Mouse (Mus musculus) limb, embryonic 11.5 days (tissue): Measurements from ENCODE around the gene Pgd. TPM values are rescaled to one million over a fixed set of nuclear protein-coding genes. Genes with fewer than 3 reads are reported as not detected.
"Not testable (repeated sequence)": the region's sequence is repeated elsewhere in the genome, so short reads cannot be mapped to it uniquely, and the experiment has no call there.

Experiments
- ATAC-seq: fragments of 200-750 bp; cut with Nextera tagmentation; 2 replicates; pipeline ENCODE4 v1.8.0; 2017; ENCODE audit warnings: low read depth; ENCODE audit not compliant: insufficient number of reproducible peaks, low FRiP score, low TSS enrichment
- DNase-seq: peaks from one replicate; pipeline ENCODE4 v3.0.0-alpha.2; 2015; ENCODE audit warnings: low spot score
- H3K27ac ChIP-seq: fragments of 300-500 bp; sonication (generic); replicated peaks from 2 replicates; pipeline ENCODE4 v1.5.1; 2014; ENCODE audit warnings: low read depth, mild to moderate bottlenecking, low read length
- H3K27me3 ChIP-seq: fragments of 300-500 bp; sonication (generic); 2 replicates; pipeline ENCODE4 v1.6.1; 2014; ENCODE audit warnings: mild to moderate bottlenecking, low read length, mixed read lengths; ENCODE audit not compliant: control insufficient read depth, insufficient read depth
- H3K36me3 ChIP-seq: fragments of 300-500 bp; sonication (generic); 2 replicates; pipeline ENCODE4 v1.6.1; 2014; ENCODE audit warnings: mild to moderate bottlenecking, low read length, moderate library complexity, mixed read lengths; ENCODE audit not compliant: control insufficient read depth, insufficient read depth
- H3K4me1 ChIP-seq: fragments of 300-500 bp; sonication (generic); 2 replicates; pipeline ENCODE4 v1.6.1; 2014; ENCODE audit warnings: low read length, mixed read lengths; ENCODE audit not compliant: control insufficient read depth, insufficient read depth
- H3K4me2 ChIP-seq: fragments of 300-500 bp; sonication (generic); 2 replicates; pipeline ENCODE4 v1.6.1; 2014; ENCODE audit warnings: low read depth, mild to moderate bottlenecking, moderate library complexity; ENCODE audit not compliant: severe bottlenecking
- H3K4me3 ChIP-seq: fragments of 300-500 bp; sonication (generic); 2 replicates; pipeline ENCODE4 v1.5.1; 2014; ENCODE audit warnings: low read depth, low read length
- H3K9ac ChIP-seq: fragments of 300-500 bp; sonication (generic); 2 replicates; pipeline ENCODE4 v1.6.1; 2014; ENCODE audit warnings: mild to moderate bottlenecking, low read length
- H3K9me3 ChIP-seq: fragments of 300-500 bp; sonication (generic); 2 replicates; pipeline ENCODE4 v1.6.1; 2016; ENCODE audit warnings: low read length; ENCODE audit not compliant: control insufficient read depth
- WGBS: fragments of 180-500 bp; shearing (Covaris S2); extraction: QIAGEN DNeasy Blood & Tissue Kit; methylation state at CpG from one replicate; pipeline ENCODE4 v1.1.7; 2014; 5-methylcytosine and 5-hydroxymethylcytosine counted together
- polyA plus RNA-seq: library from polyadenylated mRNA; unstranded; fragments of >200 nt; fragmentation: Nextera tagmentation; extraction: Ambion mirVana; gene quantifications from 2 replicates; pipeline ENCODE4 v1.2.1, GENCODE M21; 2014

The Pgd gene
- 48.3 and 57.2 TPM in 2 replicates for polyA plus RNA-seq

GRCm38 (mm10) chr4:149166215-149166946 lies at the start of gene Pgd:
Gene Pgd (minus strand): TSS chr4:149166771.
- under 1% methylated on average over 59 of the region's 59 CpGs for WGBS
- peak within 1 kb of the TSS; percentile 75; the same call in 1 of the 2 replicates for H3K27ac ChIP-seq

GRCm38 (mm10) chr4:149215982-149216381 lies 49.4 kb upstream of the Pgd start:
- Histone ChIP-seq H3K27ac (no peak overlapping the region), H3K9me3 (no peaks in the 10 kb centered on the region; the same call in 1 of the 2 replicates), H3K4me1 (no peaks in the 10 kb centered on the region), H3K9ac (no peak overlapping the region), H3K4me2 (no peak overlapping the region), H3K36me3 (peaks cover 16% of the 10 kb centered on the region; the same call in 1 of the 2 replicates), H3K4me3 (no peak overlapping the region), H3K27me3 (no peaks in the 10 kb centered on the region)
- 74% methylated on average over 9 of the region's 9 CpGs for WGBS
- no peak for ATAC-seq
- no peak for DNase-seq

More at GRCm38 (mm10) chr4:149166215-149166946, at the start of gene Pgd:
- H3K27me3 ChIP-seq: no peaks in the 10 kb centered on the region
- DNase-seq (peak; percentile 97), ATAC-seq (peak; percentile 99)
- peak within 1 kb of the TSS; percentile 79 for H3K4me2 ChIP-seq
- peak within 1 kb of the TSS; percentile 90 for H3K9ac ChIP-seq
- peaks cover 4% of the 10 kb centered on the region; the same call in 1 of the 2 replicates for H3K36me3 ChIP-seq
- peaks cover 5% of the 10 kb centered on the region; the same call in 1 of the 2 replicates for H3K4me1 ChIP-seq
- no peaks in the 10 kb centered on the region for H3K9me3 ChIP-seq
- H3K4me3 ChIP-seq: peak within 1 kb of the TSS; percentile 98

GRCm38 (mm10) chr4:149215397-149215796 lies 48.8 kb upstream of the Pgd start:
- DNase-seq: no peak
- H3K27ac ChIP-seq: no peak overlapping the region

GRCm38 (mm10) chr4:149214468-149214867 lies 47.9 kb upstream of the Pgd start:
- not testable (repeated sequence) for H3K27me3 ChIP-seq, H3K9ac ChIP-seq, H3K27ac ChIP-seq, ATAC-seq, H3K4me2 ChIP-seq, H3K4me3 ChIP-seq, H3K4me1 ChIP-seq, H3K9me3 ChIP-seq, DNase-seq
- peaks cover 16% of the 10 kb centered on the region; the same call in 1 of the 2 replicates for H3K36me3 ChIP-seq
- 86% methylated on average over 2 of the region's 2 CpGs for WGBS

More at GRCm38 (mm10) chr4:149215397-149215796, 48.8 kb upstream of the Pgd start:
- H3K27me3 ChIP-seq: no peaks in the 10 kb centered on the region
- no peak overlapping the region for H3K9ac ChIP-seq
- H3K4me3 ChIP-seq: no peak overlapping the region
- no peak for ATAC-seq
- H3K9me3 ChIP-seq: no peaks in the 10 kb centered on the region; the same call in 1 of the 2 replicates
- H3K4me2 ChIP-seq: no peak overlapping the region
- peaks cover 16% of the 10 kb centered on the region; the same call in 1 of the 2 replicates for H3K36me3 ChIP-seq
- 4% methylated on average over 2 of the region's 2 CpGs for WGBS
- H3K4me1 ChIP-seq: no peaks in the 10 kb centered on the region

- H3K9me3 ChIP-seq: no peaks in the 10 kb centered on the region; the same call in 1 of the 2 replicates
- H3K27me3 ChIP-seq: no peaks in the 10 kb centered on the region
- no peaks in the 10 kb centered on the region for H3K4me1 ChIP-seq
- DNase-seq (no peak), ATAC-seq (no peak)
- H3K9ac ChIP-seq: no peak overlapping the region
- H3K27ac ChIP-seq: no peak overlapping the region
- H3K36me3 ChIP-seq: peaks cover 16% of the 10 kb centered on the region; the same call in 1 of the 2 replicates
- no peak overlapping the region for H3K4me2 ChIP-seq
- 97% methylated on average over 9 of the region's 9 CpGs for WGBS
- no peak overlapping the region for H3K4me3 ChIP-seq
Measured at GRCm38 (mm10) chr4:149213466-149213865, 46.9 kb upstream of the Pgd start.

- not testable (repeated sequence) for ATAC-seq, H3K4me2 ChIP-seq, H3K4me1 ChIP-seq, DNase-seq, H3K9ac ChIP-seq, H3K4me3 ChIP-seq, H3K27ac ChIP-seq, H3K27me3 ChIP-seq, H3K9me3 ChIP-seq
- 93% methylated on average over 6 of the region's 6 CpGs for WGBS
- H3K36me3 ChIP-seq: peaks cover 20% of the 10 kb centered on the region; the same call in 1 of the 2 replicates
Measured at GRCm38 (mm10) chr4:149211441-149211840, 44.9 kb upstream of the Pgd start.

- DNase-seq: no peak
- H3K27ac ChIP-seq: no peak overlapping the region
- no peaks in the 10 kb centered on the region for H3K27me3 ChIP-seq
Measured at GRCm38 (mm10) chr4:149202467-149202866, 35.9 kb upstream of the Pgd start.

GRCm38 (mm10) chr4:149201110-149201509 lies 34.5 kb upstream of the Pgd start:
- H3K4me1 ChIP-seq: no peaks in the 10 kb centered on the region
- no peak overlapping the region for H3K4me2 ChIP-seq
- no peaks in the 10 kb centered on the region for H3K9me3 ChIP-seq
- no peak for ATAC-seq
- no peak for DNase-seq
- H3K4me3 ChIP-seq: no peak overlapping the region
- H3K36me3 ChIP-seq: no peaks in the 10 kb centered on the region
- H3K27me3 ChIP-seq: no peaks in the 10 kb centered on the region
- H3K27ac ChIP-seq: no peak overlapping the region
- H3K9ac ChIP-seq: no peak overlapping the region
- WGBS: 90% methylated on average over 4 of the region's 4 CpGs

More at GRCm38 (mm10) chr4:149202467-149202866, 35.9 kb upstream of the Pgd start:
- no peak overlapping the region for H3K4me3 ChIP-seq
- no peak for ATAC-seq
- no peak overlapping the region for H3K9ac ChIP-seq
- H3K9me3 ChIP-seq: no peaks in the 10 kb centered on the region
- H3K36me3 ChIP-seq: no peaks in the 10 kb centered on the region
- H3K4me2 ChIP-seq: no peak overlapping the region
- H3K4me1 ChIP-seq: no peaks in the 10 kb centered on the region
- 89% methylated on average over 3 of the region's 3 CpGs for WGBS
